Mouse (Mus musculus) CH12.LX (cell line): ENCODE measurements at regions not wholly inside any gene's neighbourhood (a gene's known extent, or its start where the extent isn't known, plus 50 kb on each side); places are given as distances from the start of the nearest gene placed in this dataset.
A peak's percentile ranks its signal among the peaks of the same experiment; 100 is the strongest.

ENCODE experiments used
- DNase-seq: peaks from one replicate; pipeline ENCODE4 v3.0.0-alpha.2; 2013; ENCODE audit errors: extremely low read depth
- H3K27ac ChIP-seq: 2 replicates; pipeline ENCODE4 v1.5.1; 2012; ENCODE audit warnings: low read depth, mild to moderate bottlenecking, control low read depth, moderate library complexity; ENCODE audit not compliant: insufficient read depth
- H3K27me3 ChIP-seq: replicated peaks from 2 replicates; pipeline ENCODE3; 2012; ENCODE audit warnings: inconsistent platforms
- H3K36me3 ChIP-seq, 2 experiments: replicated peaks in 1 of 2; 2 replicates each; pipeline versions ENCODE3 to v1.6.1; 2012; ENCODE audit warnings: inconsistent platforms in 1 of 2, low read length in 1 of 2, mild to moderate bottlenecking in 1 of 2, mixed read lengths in 1 of 2, moderate library complexity in 1 of 2; ENCODE audit not compliant: control insufficient read depth in 1 of 2, insufficient read depth in 1 of 2
- H3K4me1 ChIP-seq, 2 experiments: 2 replicates each; pipeline ENCODE4 v1.6.1; 2012; ENCODE audit warnings: inconsistent platforms in 1 of 2, moderate library complexity in 1 of 2; ENCODE audit not compliant: insufficient read depth in 2 of 2, control insufficient read depth in 1 of 2
- H3K4me2 ChIP-seq: 2 replicates; pipeline ENCODE4 v1.6.1; 2012; ENCODE audit warnings: low read depth, mild to moderate bottlenecking, control low read depth; ENCODE audit not compliant: poor library complexity, insufficient read depth, severe bottlenecking
- H3K4me3 ChIP-seq, 3 experiments: fragments of 150-350 bp in 1 of 3; sonication (generic) in 1 of 3; replicated peaks in 1 of 3; 2 replicates each; pipeline versions ENCODE3 to v1.5.1; 2011 to 2012; ENCODE audit warnings: low read depth in 2 of 3, low read length in 2 of 3, mild to moderate bottlenecking in 2 of 3, moderate library complexity in 2 of 3, control low read depth in 1 of 3, improper control_type of control experiment in 1 of 3, inconsistent platforms in 1 of 3, mixed read lengths in 1 of 3; ENCODE audit not compliant: poor library complexity in 1 of 3
- H3K79me2 ChIP-seq: replicated peaks from 2 replicates; pipeline ENCODE4 v1.6.1; 2012; ENCODE audit warnings: mild to moderate bottlenecking, moderate library complexity; ENCODE audit not compliant: control insufficient read depth, poor library complexity, insufficient read depth, severe bottlenecking; ENCODE audit errors: extremely low read depth
- H3K9ac ChIP-seq: 2 replicates; pipeline ENCODE4 v1.6.1; 2012; ENCODE audit warnings: low read depth, mild to moderate bottlenecking, control low read depth, moderate library complexity; ENCODE audit not compliant: insufficient read depth
- H3K9me3 ChIP-seq: replicated peaks from 2 replicates; pipeline ENCODE3; 2012; ENCODE audit warnings: low read length, inconsistent platforms, mixed read lengths
- CHD2 ChIP-seq: IDR thresholded peaks from 2 replicates; pipeline ENCODE4 v1.6.1; 2011; ENCODE audit warnings: low read length, improper control_type of control experiment
- CTCF ChIP-seq, 2 experiments: IDR thresholded peaks in 1 of 2; conservative IDR thresholded peaks in 1 of 2; 2 replicates each; pipeline ENCODE4 v1.5.1; 2011 to 2012; ENCODE audit warnings: low read depth in 2 of 2, low read length in 2 of 2, improper control_type of control experiment in 1 of 2, inconsistent platforms in 1 of 2, mild to moderate bottlenecking in 1 of 2, moderate library complexity in 1 of 2
- EP300 ChIP-seq: IDR thresholded peaks from 2 replicates; pipeline ENCODE4 v1.6.1; 2011; ENCODE audit warnings: low read length, improper control_type of control experiment
- HCFC1 ChIP-seq: IDR thresholded peaks from 2 replicates; pipeline ENCODE4 v1.6.1; 2012; ENCODE audit warnings: low read depth, mild to moderate bottlenecking, inconsistent platforms, low read length, improper control_type of control experiment
- JUN ChIP-seq: IDR thresholded peaks from 2 replicates; pipeline ENCODE4 v1.6.1; 2011; ENCODE audit warnings: low read depth, mild to moderate bottlenecking, low read length, improper control_type of control experiment, moderate library complexity; ENCODE audit not compliant: insufficient read depth
- JUND ChIP-seq: conservative IDR thresholded peaks from 2 replicates; pipeline ENCODE4 v1.6.1; 2011; ENCODE audit warnings: low read depth, low read length, improper control_type of control experiment
- MAZ ChIP-seq: IDR thresholded peaks from 2 replicates; pipeline ENCODE4 v1.6.1; 2012; ENCODE audit warnings: low read depth, mild to moderate bottlenecking, inconsistent platforms, low read length, improper control_type of control experiment, moderate library complexity
- RAD21 ChIP-seq: IDR thresholded peaks from 2 replicates; pipeline ENCODE4 v1.6.1; 2011; ENCODE audit warnings: low read depth, mild to moderate bottlenecking, low read length, improper control_type of control experiment, moderate library complexity
- TCF12 ChIP-seq: IDR thresholded peaks from 2 replicates; pipeline ENCODE4 v1.6.1; 2014; ENCODE audit warnings: low read depth, mild to moderate bottlenecking, inconsistent platforms, low read length, improper control_type of control experiment
- ZNF384 ChIP-seq: IDR thresholded peaks from 2 replicates; pipeline ENCODE4 v1.6.1; 2012; ENCODE audit warnings: low read depth, low read length, improper control_type of control experiment, inconsistent platforms
- dilution Hi-C: fragments of 300-500 bp; cut with MboI; formaldehyde crosslinking; loops from 2 replicates; pipeline ENCODE4 v1.14.3; 2020; ENCODE audit warnings: low sequenced_read_pairs; ENCODE audit not compliant: extremely low pct_unique_long_range_greater_than_20kb, extremely low pct_ligation_motif_present
- in situ Hi-C: fragments of 300-500 bp; cut with MboI; formaldehyde crosslinking; loops from 3 replicates; pipeline ENCODE4 v1.14.3; 2019; ENCODE audit warnings: low sequenced_read_pairs, low pct_ligation_motif_present, low pct_unique_long_range_greater_than_20kb, mixed read lengths

DNA sequence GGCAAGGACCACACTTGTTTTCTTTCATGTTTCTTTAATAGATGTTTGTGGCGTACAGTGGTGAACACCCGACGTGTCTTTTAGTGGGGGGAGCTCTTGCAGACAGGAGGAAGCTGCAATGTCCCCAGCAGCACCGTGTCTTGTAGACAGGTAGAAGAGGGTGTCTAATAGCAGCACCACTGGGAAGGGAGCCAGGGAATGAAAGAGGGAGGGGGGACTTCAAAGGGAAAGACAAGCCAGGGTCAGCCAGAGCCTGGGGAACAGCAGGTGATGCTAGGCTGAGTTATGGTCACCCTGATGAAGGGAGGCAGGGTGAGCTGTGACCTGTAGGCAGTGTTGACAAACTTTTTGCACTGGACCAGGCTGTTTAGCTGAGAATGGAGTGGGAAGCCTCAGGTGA lies 96.4 kb upstream of the Bach2 start:
- Histone ChIP-seq H3K9ac (no peak overlapping the region), H3K79me2 (no peaks in the 10 kb centered on the region), H3K27ac (no peak overlapping the region)
- dilution Hi-C loops: no loop called here
- no peak for DNase-seq
- TF ChIP-seq CHD2 (no peak), JUND (no peak), JUN (no peak), MAZ (no peak), TCF12 (no peak)
- TF ChIP-seq, all 38 proteins: peak for 0
- in situ Hi-C loops: no loop called here
- Histone ChIP-seq H3K4me3 (no peak overlapping the region), H3K36me3 (no peaks in the 10 kb centered on the region), H3K27me3 (no peaks in the 10 kb centered on the region), H3K4me2 (no peak overlapping the region), H3K9me3 (no peaks in the 10 kb centered on the region), H3K4me1 (peaks cover 0 to 8% of the 10 kb centered on the region in 2 experiments; a peak in 2 of 4 replicates)

DNA sequence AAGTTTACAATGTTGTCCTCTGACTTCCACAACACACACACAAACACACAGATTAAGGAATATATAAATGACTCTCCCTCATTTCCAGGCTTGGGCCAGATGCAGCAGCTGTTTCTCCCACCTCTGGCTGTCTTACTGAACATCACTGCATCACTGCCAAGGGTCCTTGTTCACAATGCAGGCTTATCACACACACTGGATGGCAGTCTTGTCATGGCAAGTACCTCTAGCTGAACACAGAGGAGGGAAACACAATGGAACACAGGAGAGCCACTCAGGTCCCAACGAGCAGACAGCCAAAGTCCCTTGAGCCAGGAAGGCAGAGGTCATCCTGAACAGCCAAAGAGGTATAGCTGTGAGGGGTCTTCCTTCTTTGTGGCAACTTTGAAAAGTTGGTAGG lies 91.5 kb upstream of the Bach2 start:
- in situ Hi-C loops: no loop called here
- Histone ChIP-seq H3K9ac (no peak overlapping the region), H3K36me3 (no peaks in the 10 kb centered on the region), H3K4me3 (no peak overlapping the region), H3K79me2 (no peaks in the 10 kb centered on the region), H3K27me3 (no peaks in the 10 kb centered on the region), H3K9me3 (no peaks in the 10 kb centered on the region), H3K4me2 (no peak overlapping the region), H3K27ac (no peak overlapping the region), H3K4me1 (peaks cover 0 to 23% of the 10 kb centered on the region in 2 experiments; a peak in 2 of 4 replicates)
- dilution Hi-C loops: no loop called here
- TF ChIP-seq CTCF (conservative IDR thresholded peaks at IDR 0.05 in 1 of 2, IDR thresholded peaks at IDR 0.05 in 1 of 2; ENCODE audit: low read depth in 2 of 2, low read length in 2 of 2): 0 out of 4 replicates have a peak, but pooled peaks of 1 of the 2 experiments have one; percentile 7
- TF ChIP-seq HCFC1: no peak
- no peak for TF ChIP-seq ZNF384
- TF ChIP-seq RAD21: peak; percentile 13
- DNase-seq: no peak

DNA sequence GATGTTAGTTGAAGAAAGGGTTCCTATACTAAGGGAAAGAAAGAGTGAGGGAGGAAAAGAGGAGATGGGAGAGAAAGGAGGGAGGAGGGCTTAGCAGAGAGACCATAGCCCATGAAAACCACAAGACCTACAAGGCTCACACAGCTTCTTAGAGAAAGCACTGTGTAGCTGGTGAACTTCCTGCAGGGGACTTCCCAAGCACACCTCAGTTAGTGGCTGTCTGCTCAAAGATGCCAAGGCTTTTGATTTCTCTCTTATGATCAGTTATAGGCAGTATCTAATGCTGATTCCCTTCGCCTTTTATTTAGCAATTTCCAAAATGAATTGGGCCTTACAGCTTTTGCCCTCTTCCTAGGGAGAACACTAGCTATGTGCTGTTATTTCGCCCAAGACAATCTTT lies 90.0 kb upstream of the Bach2 start:
- no peak for DNase-seq
- in situ Hi-C loops (no loop called here), dilution Hi-C loops (no loop called here)

More for the DNA sequence above, 90.0 kb upstream of the Bach2 start:
- H3K9me3 ChIP-seq: no peaks in the 10 kb centered on the region
- no peak overlapping the region for H3K27ac ChIP-seq
- TF ChIP-seq EP300 (peak; percentile 17; the same call in 1 of the 2 replicates), HCFC1 (no peak)
- H3K4me2 ChIP-seq: peak overlapping the region; percentile 27; the same call in 1 of the 2 replicates
- H3K4me3 ChIP-seq: no peak overlapping the region
- H3K36me3 ChIP-seq: no peaks in the 10 kb centered on the region
- no peaks in the 10 kb centered on the region for H3K27me3 ChIP-seq
- H3K79me2 ChIP-seq: no peaks in the 10 kb centered on the region
- peaks cover 1 to 23% of the 10 kb centered on the region in 2 experiments; a peak in 2 of 4 replicates for H3K4me1 ChIP-seq
- H3K9ac ChIP-seq: no peak overlapping the region
